Mouse (Mus musculus): Measurements from ENCODE around the gene Gm14085. TPM values are rescaled to one million over a fixed set of nuclear protein-coding genes. Genes with fewer than 3 reads are reported as not detected.
A peak's percentile ranks its signal among the peaks of the same experiment; 100 is the strongest.

Gm14085 gene
- polyA plus RNA-seq, 1 experiment from 2014 or later: not detected

GRCm38 (mm10) chr2:122532136-122532801, 47.5 kb downstream of the Gm14085 start:
- Histone ChIP-seq H3K4me1 (ENCODE audit: control insufficient read depth, insufficient read depth, low read length) (peaks cover 4% of the 10 kb centered on the region; the same call in 1 of the 2 replicates), H3K36me3 (ENCODE audit: control insufficient read depth, insufficient read depth, low read length) (no peaks in the 10 kb centered on the region), H3K4me2 (ENCODE audit: low read length) (no peak overlapping the region), H3K9ac (ENCODE audit: low read length) (no peak overlapping the region), H3K4me3 (ENCODE audit: low read depth, low read length) (no peak overlapping the region), H3K9me3 (replicated peaks; ENCODE audit: control insufficient read depth, low read length) (no peaks in the 10 kb centered on the region), H3K27ac (ENCODE audit: low read depth, low read length) (no peak overlapping the region), H3K27me3 (replicated peaks; ENCODE audit: control insufficient read depth, insufficient read depth, low read length) (no peaks in the 10 kb centered on the region)
- peak; percentile 91 for ATAC-seq
- WGBS: 47% methylated on average over 2 of the region's 2 CpGs
- DNase-seq (ENCODE audit: low spot score): peak; percentile 82

- H3K27me3 ChIP-seq (replicated peaks; ENCODE audit: control insufficient read depth, insufficient read depth, low read length): no peaks in the 10 kb centered on the region
- ATAC-seq (no peak), DNase-seq (ENCODE audit: low spot score) (no peak)
- H3K9me3 ChIP-seq (replicated peaks; ENCODE audit: control insufficient read depth, low read length): no peaks in the 10 kb centered on the region
- H3K36me3 ChIP-seq (ENCODE audit: control insufficient read depth, insufficient read depth, low read length): no peaks in the 10 kb centered on the region
- no peak overlapping the region for H3K9ac ChIP-seq (ENCODE audit: low read length)
- no peak overlapping the region for H3K4me2 ChIP-seq (ENCODE audit: low read length)
- H3K27ac ChIP-seq (ENCODE audit: low read depth, low read length): no peak overlapping the region
- no peak overlapping the region for H3K4me3 ChIP-seq (ENCODE audit: low read depth, low read length)
- H3K4me1 ChIP-seq (ENCODE audit: control insufficient read depth, insufficient read depth, low read length): peaks cover 4% of the 10 kb centered on the region; the same call in 1 of the 2 replicates
- 96% methylated on average over 2 of the region's 2 CpGs for WGBS
Observed at GRCm38 (mm10) chr2:122532802-122533186, 48.1 kb downstream of the Gm14085 start.

- Histone ChIP-seq H3K9me3 (replicated peaks; ENCODE audit: control insufficient read depth, low read length) (no peaks in the 10 kb centered on the region), H3K9ac (ENCODE audit: low read length) (no peak overlapping the region), H3K4me2 (ENCODE audit: low read length) (no peak overlapping the region), H3K27ac (ENCODE audit: low read depth, low read length) (no peak overlapping the region), H3K4me3 (ENCODE audit: low read depth, low read length) (no peak overlapping the region), H3K4me1 (ENCODE audit: control insufficient read depth, insufficient read depth, low read length) (peaks cover 4% of the 10 kb centered on the region; the same call in 1 of the 2 replicates), H3K27me3 (replicated peaks; ENCODE audit: control insufficient read depth, insufficient read depth, low read length) (no peaks in the 10 kb centered on the region), H3K36me3 (ENCODE audit: control insufficient read depth, insufficient read depth, low read length) (no peaks in the 10 kb centered on the region)
- peak; percentile 36; the same call in 1 of the 2 replicates for ATAC-seq
- 79% methylated on average over 2 of the region's 2 CpGs for WGBS
- DNase-seq (ENCODE audit: low spot score): peak; percentile 59
Observed at GRCm38 (mm10) chr2:122533378-122533777, 48.6 kb downstream of the Gm14085 start.

- 79% methylated on average over 2 of the region's 2 CpGs for WGBS
- Histone ChIP-seq H3K27me3 (replicated peaks; ENCODE audit: control insufficient read depth, insufficient read depth, low read length) (no peaks in the 10 kb centered on the region), H3K9ac (ENCODE audit: low read length) (no peak overlapping the region), H3K9me3 (replicated peaks; ENCODE audit: control insufficient read depth, low read length) (no peaks in the 10 kb centered on the region), H3K36me3 (ENCODE audit: control insufficient read depth, insufficient read depth, low read length) (no peaks in the 10 kb centered on the region), H3K4me2 (ENCODE audit: low read length) (no peak overlapping the region), H3K4me1 (ENCODE audit: control insufficient read depth, insufficient read depth, low read length) (peaks cover 4% of the 10 kb centered on the region; the same call in 1 of the 2 replicates), H3K27ac (ENCODE audit: low read depth, low read length) (no peak overlapping the region), H3K4me3 (ENCODE audit: low read depth, low read length) (no peak overlapping the region)
- no peak for ATAC-seq
- DNase-seq (ENCODE audit: low spot score): no peak
Observed at GRCm38 (mm10) chr2:122534671-122535070, 49.9 kb downstream of the Gm14085 start.

GRCm38 (mm10) chr2:122558317-122558716, 73.6 kb downstream of the Gm14085 start:
- no peak for ATAC-seq
- DNase-seq (ENCODE audit: low spot score): peak; percentile 66
- Histone ChIP-seq H3K4me2 (ENCODE audit: low read length) (no peak overlapping the region), H3K4me3 (ENCODE audit: low read depth, low read length) (no peak overlapping the region), H3K27ac (ENCODE audit: low read depth, low read length) (no peak overlapping the region), H3K36me3 (ENCODE audit: control insufficient read depth, insufficient read depth, low read length) (no peaks in the 10 kb centered on the region), H3K9ac (ENCODE audit: low read length) (no peak overlapping the region), H3K4me1 (ENCODE audit: control insufficient read depth, insufficient read depth, low read length) (no peaks in the 10 kb centered on the region), H3K27me3 (replicated peaks; ENCODE audit: control insufficient read depth, insufficient read depth, low read length) (no peaks in the 10 kb centered on the region), H3K9me3 (replicated peaks; ENCODE audit: control insufficient read depth, low read length) (no peaks in the 10 kb centered on the region)
- WGBS: 28% methylated on average over 2 of the region's 2 CpGs

GRCm38 (mm10) chr2:122561221-122561620, 76.5 kb downstream of the Gm14085 start:
- Histone ChIP-seq H3K4me3 (ENCODE audit: low read depth, low read length) (no peak overlapping the region), H3K9me3 (replicated peaks; ENCODE audit: control insufficient read depth, low read length) (no peaks in the 10 kb centered on the region), H3K27ac (ENCODE audit: low read depth, low read length) (no peak overlapping the region), H3K9ac (ENCODE audit: low read length) (no peak overlapping the region), H3K27me3 (replicated peaks; ENCODE audit: control insufficient read depth, insufficient read depth, low read length) (no peaks in the 10 kb centered on the region), H3K4me1 (ENCODE audit: control insufficient read depth, insufficient read depth, low read length) (no peaks in the 10 kb centered on the region), H3K36me3 (ENCODE audit: control insufficient read depth, insufficient read depth, low read length) (no peaks in the 10 kb centered on the region), H3K4me2 (ENCODE audit: low read length) (no peak overlapping the region)
- ATAC-seq (no peak), DNase-seq (ENCODE audit: low spot score) (no peak)
- WGBS: 95% methylated on average over 5 of the region's 5 CpGs

GRCm38 (mm10) chr2:122562251-122562650, 77.5 kb downstream of the Gm14085 start:
- ATAC-seq (no peak), DNase-seq (ENCODE audit: low spot score) (no peak)
- Histone ChIP-seq H3K4me1 (ENCODE audit: control insufficient read depth, insufficient read depth, low read length) (no peaks in the 10 kb centered on the region), H3K9me3 (replicated peaks; ENCODE audit: control insufficient read depth, low read length) (no peaks in the 10 kb centered on the region), H3K4me2 (ENCODE audit: low read length) (no peak overlapping the region), H3K27ac (ENCODE audit: low read depth, low read length) (no peak overlapping the region), H3K9ac (ENCODE audit: low read length) (no peak overlapping the region), H3K4me3 (ENCODE audit: low read depth, low read length) (no peak overlapping the region), H3K27me3 (replicated peaks; ENCODE audit: control insufficient read depth, insufficient read depth, low read length) (no peaks in the 10 kb centered on the region), H3K36me3 (ENCODE audit: control insufficient read depth, insufficient read depth, low read length) (no peaks in the 10 kb centered on the region)
- 100% methylated on average over 1 of the region's 1 CpGs for WGBS

GRCm38 (mm10) chr2:122569439-122569838, 84.7 kb downstream of the Gm14085 start:
- no peak overlapping the region for H3K27ac ChIP-seq (ENCODE audit: low read depth, low read length)
- DNase-seq (ENCODE audit: low spot score): peak; percentile 59
- no peaks in the 10 kb centered on the region for H3K4me1 ChIP-seq (ENCODE audit: control insufficient read depth, insufficient read depth, low read length)
- H3K9ac ChIP-seq (ENCODE audit: low read length): no peak overlapping the region
- H3K4me3 ChIP-seq (ENCODE audit: low read depth, low read length): no peak overlapping the region
- 12% methylated on average over 3 of the region's 3 CpGs for WGBS
- 0 out of 2 replicates have a peak, but pooled peaks have one; percentile 57 for ATAC-seq
- no peak overlapping the region for H3K4me2 ChIP-seq (ENCODE audit: low read length)
- H3K27me3 ChIP-seq (replicated peaks; ENCODE audit: control insufficient read depth, insufficient read depth, low read length): no peaks in the 10 kb centered on the region
- no peaks in the 10 kb centered on the region for H3K9me3 ChIP-seq (replicated peaks; ENCODE audit: control insufficient read depth, low read length)
- no peaks in the 10 kb centered on the region for H3K36me3 ChIP-seq (ENCODE audit: control insufficient read depth, insufficient read depth, low read length)

GRCm38 (mm10) chr2:122570430-122570829, 85.7 kb downstream of the Gm14085 start:
- WGBS: 84% methylated on average over 4 of the region's 4 CpGs
- no peaks in the 10 kb centered on the region for H3K27me3 ChIP-seq (replicated peaks; ENCODE audit: control insufficient read depth, insufficient read depth, low read length)
- no peak for ATAC-seq
- no peak for DNase-seq (ENCODE audit: low spot score)
- no peak overlapping the region for H3K4me2 ChIP-seq (ENCODE audit: low read length)
- no peaks in the 10 kb centered on the region for H3K4me1 ChIP-seq (ENCODE audit: control insufficient read depth, insufficient read depth, low read length)
- no peak overlapping the region for H3K4me3 ChIP-seq (ENCODE audit: low read depth, low read length)
- no peak overlapping the region for H3K9ac ChIP-seq (ENCODE audit: low read length)
- no peaks in the 10 kb centered on the region for H3K36me3 ChIP-seq (ENCODE audit: control insufficient read depth, insufficient read depth, low read length)
- H3K27ac ChIP-seq (ENCODE audit: low read depth, low read length): no peak overlapping the region
- no peaks in the 10 kb centered on the region for H3K9me3 ChIP-seq (replicated peaks; ENCODE audit: control insufficient read depth, low read length)

Measured in forebrain, embryonic 14.5 days (tissue).